Mouse (Mus musculus): ENCODE results near the gene Fndc3b. TPM values are rescaled to one million over a fixed set of nuclear protein-coding genes. Genes with fewer than 3 reads are reported as not detected.

Gene Fndc3b
- polyA plus RNA-seq, 1 experiment from 2014 or later = 8.2 TPM

- Histone ChIP-seq H3K4me3 (replicated peaks) (no peak overlapping the region), H3K4me2 (no peak overlapping the region), H3K4me1 (peaks cover 24% of the 10 kb centered on the region), H3K9ac (replicated peaks) (no peak overlapping the region), H3K27ac (replicated peaks) (0 out of 2 replicates have a peak overlapping the region, but pooled peaks have one; percentile 8), H3K36me3 (no peaks in the 10 kb centered on the region), H3K9me3 (replicated peaks) (no peaks in the 10 kb centered on the region), H3K27me3 (replicated peaks) (no peaks in the 10 kb centered on the region)
- no peak for ATAC-seq (ENCODE audit: low FRiP score)
- WGBS = 79% methylated on average over 12 of the region's 12 CpGs
Measured at GRCm38 (mm10) chr3:27689149-27689865, 21.8 kb downstream of the Fndc3b start.

GRCm38 (mm10) chr3:27686732-27687491, 24.2 kb downstream of the Fndc3b start:
- H3K36me3 ChIP-seq = no peaks in the 10 kb centered on the region

GRCm38 (mm10) chr3:27685650-27686208, 25.4 kb downstream of the Fndc3b start:
- no peaks in the 10 kb centered on the region for H3K36me3 ChIP-seq
- no peak overlapping the region for H3K4me3 ChIP-seq (replicated peaks)
- no peak overlapping the region for H3K4me2 ChIP-seq
- 89% methylated on average over 14 of the region's 14 CpGs for WGBS
- H3K9ac ChIP-seq (replicated peaks) = no peak overlapping the region
- no peak for ATAC-seq (ENCODE audit: low FRiP score)
- H3K27me3 ChIP-seq (replicated peaks) = no peaks in the 10 kb centered on the region
- H3K4me1 ChIP-seq = peaks cover 25% of the 10 kb centered on the region
- H3K9me3 ChIP-seq (replicated peaks) = no peaks in the 10 kb centered on the region
- no peak overlapping the region for H3K27ac ChIP-seq (replicated peaks)

More at GRCm38 (mm10) chr3:27686732-27687491, 24.2 kb downstream of the Fndc3b start:
- peaks cover 28% of the 10 kb centered on the region for H3K4me1 ChIP-seq
- no peaks in the 10 kb centered on the region for H3K27me3 ChIP-seq (replicated peaks)
- H3K27ac ChIP-seq (replicated peaks) = no peak overlapping the region
- no peak for ATAC-seq (ENCODE audit: low FRiP score)
- no peak overlapping the region for H3K4me2 ChIP-seq
- WGBS = 73% methylated on average over 19 of the region's 19 CpGs
- H3K9ac ChIP-seq (replicated peaks) = no peak overlapping the region
- no peak overlapping the region for H3K4me3 ChIP-seq (replicated peaks)
- no peaks in the 10 kb centered on the region for H3K9me3 ChIP-seq (replicated peaks)

- Histone ChIP-seq H3K4me2 (no peak overlapping the region), H3K36me3 (no peaks in the 10 kb centered on the region), H3K9ac (replicated peaks) (no peak overlapping the region), H3K27ac (replicated peaks) (no peak overlapping the region), H3K4me1 (peaks cover 19% of the 10 kb centered on the region), H3K9me3 (replicated peaks) (no peaks in the 10 kb centered on the region), H3K27me3 (replicated peaks) (no peaks in the 10 kb centered on the region), H3K4me3 (replicated peaks) (no peak overlapping the region)
- no peak for ATAC-seq (ENCODE audit: low FRiP score)
- WGBS = 88% methylated on average over 6 of the region's 6 CpGs
Measured at GRCm38 (mm10) chr3:27685134-27685533, 26.0 kb downstream of the Fndc3b start.

- Histone ChIP-seq H3K9ac (replicated peaks) (no peak overlapping the region), H3K4me1 (peaks cover 13% of the 10 kb centered on the region), H3K9me3 (replicated peaks) (no peaks in the 10 kb centered on the region), H3K4me2 (no peak overlapping the region), H3K4me3 (replicated peaks) (no peak overlapping the region), H3K27ac (replicated peaks) (no peak overlapping the region), H3K36me3 (no peaks in the 10 kb centered on the region), H3K27me3 (replicated peaks) (no peaks in the 10 kb centered on the region)
- no peak for ATAC-seq (ENCODE audit: low FRiP score)
- 46% methylated on average over 4 of the region's 4 CpGs for WGBS
Measured at GRCm38 (mm10) chr3:27683374-27683773, 27.7 kb downstream of the Fndc3b start.

GRCm38 (mm10) chr3:27677574-27677973, 33.5 kb downstream of the Fndc3b start:
- WGBS = 42% methylated on average over 6 of the region's 6 CpGs
- Histone ChIP-seq H3K4me2 (no peak overlapping the region), H3K4me1 (peaks cover 29% of the 10 kb centered on the region), H3K27me3 (replicated peaks) (no peaks in the 10 kb centered on the region), H3K36me3 (no peaks in the 10 kb centered on the region), H3K4me3 (replicated peaks) (no peak overlapping the region), H3K9ac (replicated peaks) (no peak overlapping the region), H3K27ac (replicated peaks) (no peak overlapping the region), H3K9me3 (replicated peaks) (no peaks in the 10 kb centered on the region)
- no peak for ATAC-seq (ENCODE audit: low FRiP score)

GRCm38 (mm10) chr3:27673660-27674059, 37.4 kb downstream of the Fndc3b start:
- H3K9ac ChIP-seq (replicated peaks) = no peak overlapping the region
- no peak overlapping the region for H3K4me3 ChIP-seq (replicated peaks)
- no peak overlapping the region for H3K4me2 ChIP-seq
- H3K4me1 ChIP-seq = peaks cover 34% of the 10 kb centered on the region
- H3K27me3 ChIP-seq (replicated peaks) = no peaks in the 10 kb centered on the region
- no peaks in the 10 kb centered on the region for H3K36me3 ChIP-seq
- 57% methylated on average over 7 of the region's 7 CpGs for WGBS
- no peak overlapping the region for H3K27ac ChIP-seq (replicated peaks)
- H3K9me3 ChIP-seq (replicated peaks) = no peaks in the 10 kb centered on the region
- no peak for ATAC-seq (ENCODE audit: low FRiP score)

- Histone ChIP-seq H3K27ac (replicated peaks) (no peak overlapping the region), H3K9me3 (replicated peaks) (no peaks in the 10 kb centered on the region), H3K9ac (replicated peaks) (no peak overlapping the region), H3K4me1 (peaks cover 23% of the 10 kb centered on the region), H3K4me3 (replicated peaks) (no peak overlapping the region), H3K36me3 (no peaks in the 10 kb centered on the region), H3K27me3 (replicated peaks) (no peaks in the 10 kb centered on the region), H3K4me2 (no peak overlapping the region)
- 71% methylated on average over 12 of the region's 12 CpGs for WGBS
- no peak for ATAC-seq (ENCODE audit: low FRiP score)
Measured at GRCm38 (mm10) chr3:27670416-27670815, 40.7 kb downstream of the Fndc3b start.

- Histone ChIP-seq H3K4me2 (no peak overlapping the region), H3K9ac (replicated peaks) (no peak overlapping the region), H3K9me3 (replicated peaks) (no peaks in the 10 kb centered on the region), H3K4me3 (replicated peaks) (no peak overlapping the region), H3K27me3 (replicated peaks) (no peaks in the 10 kb centered on the region), H3K27ac (replicated peaks) (no peak overlapping the region), H3K36me3 (no peaks in the 10 kb centered on the region), H3K4me1 (0 out of 2 replicates have a peak, but pooled peaks cover 8% of the 10 kb centered on the region)
- no peak for ATAC-seq (ENCODE audit: low FRiP score)
- 84% methylated on average over 4 of the region's 4 CpGs for WGBS
Measured at GRCm38 (mm10) chr3:27667280-27667679, 43.8 kb downstream of the Fndc3b start.

- H3K27me3 ChIP-seq (replicated peaks) = no peaks in the 10 kb centered on the region
- H3K4me2 ChIP-seq = no peak overlapping the region
- H3K27ac ChIP-seq (replicated peaks) = no peak overlapping the region
- H3K36me3 ChIP-seq = no peaks in the 10 kb centered on the region
- 0% methylated on average over 1 of the region's 1 CpGs for WGBS
- H3K4me3 ChIP-seq (replicated peaks) = no peak overlapping the region
- H3K9ac ChIP-seq (replicated peaks) = no peak overlapping the region
- no peaks in the 10 kb centered on the region for H3K9me3 ChIP-seq (replicated peaks)
- 0 out of 2 replicates have a peak, but pooled peaks cover 3% of the 10 kb centered on the region for H3K4me1 ChIP-seq
- 0 out of 2 replicates have a peak, but pooled peaks have one; percentile 9 for ATAC-seq (ENCODE audit: low FRiP score)
Measured at GRCm38 (mm10) chr3:27665338-27665737, 45.8 kb downstream of the Fndc3b start.

GRCm38 (mm10) chr3:27663221-27663620, 47.9 kb downstream of the Fndc3b start:
- Histone ChIP-seq H3K4me1 (peaks cover 7% of the 10 kb centered on the region; the same call in 1 of the 2 replicates), H3K9me3 (replicated peaks) (no peaks in the 10 kb centered on the region), H3K9ac (replicated peaks) (no peak overlapping the region), H3K4me2 (no peak overlapping the region), H3K4me3 (replicated peaks) (no peak overlapping the region), H3K36me3 (no peaks in the 10 kb centered on the region), H3K27me3 (replicated peaks) (no peaks in the 10 kb centered on the region), H3K27ac (replicated peaks) (no peak overlapping the region)
- ATAC-seq (ENCODE audit: low FRiP score) = no peak
- 70% methylated on average over 5 of the region's 5 CpGs for WGBS
